Mouse (Mus musculus): ENCODE measurements at regions not wholly inside any gene's neighbourhood (a gene's known extent, or its start where the extent isn't known, plus 50 kb on each side); places are given as distances from the start of the nearest gene placed in this dataset.
A peak's percentile ranks its signal among the peaks of the same experiment; 100 is the strongest.

- TF ChIP-seq CTCF (IDR thresholded peaks at IDR 0.05; ENCODE audit: borderline replicate concordance, insufficient read depth, low read depth, low read length) (0 out of 2 replicates have a peak, but pooled peaks have one; percentile 8), POLR2A (IDR thresholded peaks at IDR 0.05; ENCODE audit: borderline replicate concordance, insufficient read depth, low read length) (no peak)
Observed at GRCm38 (mm10) chrX:112903631-112904410, 205.4 kb upstream of the Pof1b start.
